9 mouse cellular contexts compared by ENCODE assay signal in the genomic region with DNA sequence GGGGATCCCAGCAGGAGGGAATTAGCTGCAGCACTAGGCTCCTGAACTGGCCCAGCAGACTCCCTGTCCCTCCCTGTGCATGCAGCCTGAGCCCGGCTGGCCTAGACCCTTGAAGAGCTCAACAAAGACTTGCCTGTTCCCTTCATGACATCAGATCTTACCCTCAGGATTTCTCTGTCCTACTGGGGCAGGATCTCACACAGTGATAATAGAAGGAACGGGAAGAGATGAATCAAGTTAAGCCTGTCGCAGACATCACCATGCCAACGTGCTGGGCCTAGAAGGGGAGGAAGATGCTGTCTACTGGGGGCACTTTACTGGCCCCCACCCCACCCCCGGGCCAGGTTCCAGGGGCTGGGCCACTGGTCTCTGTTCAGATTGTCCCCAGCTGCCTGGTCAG. TPM values are rescaled to one million over a fixed set of nuclear protein-coding genes. Genes with fewer than 3 reads are reported as not detected.
A peak's percentile ranks its signal among the peaks of the same experiment; 100 is the strongest.
DNase-seq lines count a peak whose midpoint lies in the region; ATAC-seq and TF ChIP-seq lines count a peak whose summit lies in the region.
"Had no signal": no experiment of that assay in that cellular context is flagged by ENCODE, and none has a peak within 500 bp of the region (broad histone marks: within the 10 kb centered on the region; RNA-seq: fewer than 3 reads in every experiment).

No protein-coding gene starts in this region.

- peaks cover 11% of the 10 kb centered on the region for H3K4me1 ChIP-seq in lung, adult 2 months (ENCODE audit: control insufficient read depth, insufficient read depth, low read length)
- 0 out of 2 replicates have a peak, but pooled peaks cover 7% of the 10 kb centered on the region for H3K4me1 ChIP-seq in forebrain, postnatal 0 days (ENCODE audit: insufficient read depth)
- H3K4me1 ChIP-seq in stomach, embryonic 15.5 days = peaks cover 8% of the 10 kb centered on the region
- H3K4me1 ChIP-seq: liver, embryonic 12.5 days had no signal

- peak; percentile 76 for ATAC-seq in forebrain, postnatal 0 days
- 0 out of 2 replicates have a peak, but pooled peaks have one; percentile 32 for ATAC-seq in stomach, embryonic 15.5 days (ENCODE audit: insufficient read depth, low FRiP score, low read depth)
- ATAC-seq: liver, embryonic 12.5 days had no signal

- H3K36me3 ChIP-seq in forebrain, postnatal 0 days (ENCODE audit: insufficient read depth) = 0 out of 2 replicates have a peak, but pooled peaks cover 2% of the 10 kb centered on the region
- no peaks in the 10 kb centered on the region for H3K36me3 ChIP-seq in stomach, embryonic 15.5 days
- H3K36me3 ChIP-seq: liver, embryonic 12.5 days had no signal

- H3K9me3 ChIP-seq in forebrain, postnatal 0 days (ENCODE audit: low read length) = no peaks in the 10 kb centered on the region
- no peaks in the 10 kb centered on the region for H3K9me3 ChIP-seq in stomach, embryonic 15.5 days
- H3K9me3 ChIP-seq: liver, embryonic 12.5 days had no signal

- H3K4me3 ChIP-seq in lung, adult 2 months (replicated peaks; ENCODE audit: extremely low read depth, low read depth, low read length) = no peak overlapping the region
- no peak overlapping the region for H3K4me3 ChIP-seq in forebrain, postnatal 0 days (ENCODE audit: low read depth, low read length)
- no peak overlapping the region for H3K4me3 ChIP-seq in stomach, embryonic 15.5 days (replicated peaks)
- H3K4me3 ChIP-seq: liver, embryonic 12.5 days had no signal

- no peak for TF ChIP-seq POLR2A in lung, adult 2 months (IDR thresholded peaks at IDR 0.05; ENCODE audit: borderline replicate concordance, extremely low read depth, low read depth, low read length)

- no peaks in the 10 kb centered on the region for H3K27me3 ChIP-seq in forebrain, postnatal 0 days (ENCODE audit: insufficient read depth, low read length)
- no peaks in the 10 kb centered on the region for H3K27me3 ChIP-seq in stomach, embryonic 15.5 days (replicated peaks)
- H3K27me3 ChIP-seq: liver, embryonic 12.5 days had no signal

- DNase-seq in lung, postnatal 14 days = peak; percentile 20
- DNase-seq in lung, adult 2 months = no peak
- DNase-seq in forebrain, postnatal 0 days = peak; percentile 32
- peak; percentile 19 for DNase-seq in lung, postnatal 36 days
- no peak for DNase-seq in cerebellum, postnatal 14 days
- no peak for DNase-seq in layer of hippocampus, adult 11-12 months (ENCODE audit: low spot score)
- no peak for DNase-seq in frontal cortex, postnatal 10 days (ENCODE audit: low spot score in 2 of 2)

- H3K27ac ChIP-seq in forebrain, postnatal 0 days (ENCODE audit: low read depth, low read length) = no peak overlapping the region
- H3K27ac ChIP-seq in stomach, embryonic 15.5 days = no peak overlapping the region
- H3K27ac ChIP-seq: liver, embryonic 12.5 days had no signal

- no peak for TF ChIP-seq CTCF in lung, adult 2 months (IDR thresholded peaks at IDR 0.05; ENCODE audit: insufficient read depth, low read length)
- no peak for TF ChIP-seq CTCF in forebrain, postnatal 0 days (IDR thresholded peaks at IDR 0.05; ENCODE audit: low read depth)

- H3K4me2 ChIP-seq in forebrain, postnatal 0 days (ENCODE audit: low read depth) = no peak overlapping the region
- H3K4me2 ChIP-seq in stomach, embryonic 15.5 days = no peak overlapping the region
- H3K4me2 ChIP-seq: liver, embryonic 12.5 days had no signal

- H3K9ac ChIP-seq in forebrain, postnatal 0 days = no peak overlapping the region
- H3K9ac ChIP-seq in stomach, embryonic 15.5 days = no peak overlapping the region
- H3K9ac ChIP-seq: liver, embryonic 12.5 days had no signal

- 43% methylated on average over 5 of the region's 5 CpGs for WGBS in lung, adult 2 months
- 16% methylated on average over 5 of the region's 5 CpGs for WGBS in forebrain, postnatal 0 days
- WGBS in stomach, embryonic 15.5 days = 47% methylated on average over 5 of the region's 5 CpGs

RNA-seq across cellular contexts. Expression of gene Fam49a, which starts 53.1 kb away (rescaled TPM):
- polyA plus RNA-seq in lung, adult 2 months (2012; rRNA removed) = 9.0 and 10.4 TPM in 2 replicates
- 202 and 242 TPM in 2 replicates for total RNA-seq in forebrain, postnatal 0 days (2014; rRNA removed)
- 120 and 127 TPM in 2 replicates for polyA plus RNA-seq in forebrain, postnatal 0 days (2015; fragmentation: Nextera tagmentation; extraction: Ambion mirVana)
- polyA plus RNA-seq in stomach, embryonic 15.5 days (2015; fragmentation: Nextera tagmentation; extraction: Ambion mirVana) = 9.7 and 10.4 TPM in 2 replicates

Comparison
In these comparisons a context has a peak if more than half of its experiments do, and no peak if none do; other contexts are left out.
1. DNase-seq: peak in lung, postnatal 14 days (single experiment), forebrain, postnatal 0 days (single experiment) and lung, postnatal 36 days (single experiment); none in lung, adult 2 months (single experiment), cerebellum, postnatal 14 days (0 of 2), layer of hippocampus, adult 11-12 months (single experiment) and frontal cortex, postnatal 10 days (0 of 2).
2. RNA of gene Fam49a, which starts 53.1 kb away (polyA plus RNA-seq): 120 to 127 TPM in forebrain, postnatal 0 days; 9.0 to 10.4 TPM in lung, adult 2 months and 9.7 to 10.4 TPM in stomach, embryonic 15.5 days; every median in the first group is over 10 times any median in the second.